Mouse (Mus musculus): ENCODE measurements around the gene Trpv5. TPM values are rescaled to one million over a fixed set of nuclear protein-coding genes. Genes with fewer than 3 reads are reported as not detected.

The Trpv5 gene
- polyA plus RNA-seq, 1 experiment from 2014 or later: not detected

Other genes with a start within 250 kb of the Trpv5 start
- not detected in 2 replicates for gene Gm10334, start 234.6 kb downstream of the Trpv5 start, polyA plus RNA-seq (2016; fragmentation: Nextera tagmentation; extraction: Ambion mirVana)
- gene Prss1, start 221.8 kb downstream of the Trpv5 start, polyA plus RNA-seq (2016; fragmentation: Nextera tagmentation; extraction: Ambion mirVana): not detected in 2 replicates
- gene Prss2, start 159.0 kb downstream of the Trpv5 start, polyA plus RNA-seq (2016; fragmentation: Nextera tagmentation; extraction: Ambion mirVana): not detected in 2 replicates
- gene Ephb6, start 75.3 kb downstream of the Trpv5 start, polyA plus RNA-seq (2016; fragmentation: Nextera tagmentation; extraction: Ambion mirVana): 15.1 and 19.1 TPM in 2 replicates
- 0.21 and 0.31 TPM in 2 replicates for gene Trpv6, start 44.4 kb downstream of the Trpv5 start, polyA plus RNA-seq (2016; fragmentation: Nextera tagmentation; extraction: Ambion mirVana)
- not detected in 2 replicates for gene Llcfc1, start 3.7 kb upstream of the Trpv5 start, polyA plus RNA-seq (2016; fragmentation: Nextera tagmentation; extraction: Ambion mirVana)
- gene Kel, start 23.6 kb upstream of the Trpv5 start, polyA plus RNA-seq (2016; fragmentation: Nextera tagmentation; extraction: Ambion mirVana): 7.0 TPM in 2 replicates
- gene Olfr459, start 94.4 kb upstream of the Trpv5 start, polyA plus RNA-seq (2016; fragmentation: Nextera tagmentation; extraction: Ambion mirVana): not detected in 2 replicates
- gene Pip, start 166.8 kb upstream of the Trpv5 start, polyA plus RNA-seq (2016; fragmentation: Nextera tagmentation; extraction: Ambion mirVana): not detected in 2 replicates
- gene Sval2, start 172.2 kb upstream of the Trpv5 start, polyA plus RNA-seq (2016; fragmentation: Nextera tagmentation; extraction: Ambion mirVana): not detected in 2 replicates

Data from limb, embryonic 10.5 days (tissue).